Mouse (Mus musculus) G1E (cell line): ENCODE data around the gene Gstm3. TPM values are rescaled to one million over a fixed set of nuclear protein-coding genes. Genes with fewer than 3 reads are reported as not detected.
"Not testable (repeated sequence)": the region's sequence is repeated elsewhere in the genome, so short reads cannot be mapped to it uniquely, and the experiment has no call there.

Experiments used
- ATAC-seq: 2 replicates; pipeline ENCODE4 v1.8.0; 2016; ENCODE audit warnings: mild to moderate bottlenecking; ENCODE audit not compliant: insufficient number of reproducible peaks, poor library complexity, low FRiP score, severe bottlenecking; ENCODE audit errors: extremely low read depth
- DNase-seq: peaks from one replicate; pipeline ENCODE4 v3.0.0; 2012; ENCODE audit warnings: low spot score
- H3K27me3 ChIP-seq: 2 replicates; pipeline ENCODE4 v1.6.1; 2012; ENCODE audit warnings: mild to moderate bottlenecking, low read length, inconsistent platforms; ENCODE audit not compliant: insufficient read depth
- H3K36me3 ChIP-seq: replicated peaks from 2 replicates; pipeline ENCODE3; 2012; ENCODE audit warnings: mild to moderate bottlenecking, inconsistent platforms
- H3K4me1 ChIP-seq: 2 replicates; pipeline ENCODE4 v1.6.1; 2012; ENCODE audit warnings: low read depth, low read length, inconsistent platforms, mixed read lengths; ENCODE audit not compliant: insufficient read depth
- H3K4me3 ChIP-seq: 2 replicates; pipeline ENCODE4 v1.5.1; 2012; ENCODE audit warnings: low read depth, mild to moderate bottlenecking, inconsistent platforms, low read length, moderate library complexity, mixed read lengths
- H3K9me3 ChIP-seq: replicated peaks from 2 replicates; pipeline ENCODE4 v1.6.1; 2012; ENCODE audit warnings: inconsistent platforms
- CTCF ChIP-seq: IDR thresholded peaks from 2 replicates; pipeline ENCODE4 v1.5.1; 2012; ENCODE audit warnings: low read depth, low read length, inconsistent platforms, mixed read lengths
- GATA1 ChIP-seq: IDR thresholded peaks from 2 replicates; pipeline ENCODE4 v1.6.1; 2012; ENCODE audit warnings: borderline replicate concordance, low read length, inconsistent platforms, mixed read lengths
- GATA2 ChIP-seq: IDR thresholded peaks from 2 replicates; pipeline ENCODE4 v1.6.1; 2012; ENCODE audit warnings: low read depth, low read length, inconsistent platforms, borderline replicate concordance
- POLR2AphosphoS5 ChIP-seq: IDR thresholded peaks from 2 replicates; pipeline ENCODE4 v1.6.1; 2012; ENCODE audit warnings: low read depth, low read length, inconsistent platforms; ENCODE audit not compliant: insufficient replicate concordance
- TAL1 ChIP-seq: conservative IDR thresholded peaks from 2 replicates; pipeline ENCODE4 v1.6.1; 2012; ENCODE audit warnings: low read depth, low read length, inconsistent platforms, mixed read lengths
- polyA plus RNA-seq: library from polyadenylated mRNA; stranded (reverse); fragments of >175 nt; gene quantifications from 2 replicates; pipeline ENCODE4 v1.2.3, GENCODE M21; 2012
- total RNA-seq, 2 experiments: library from RNA; stranded (forward) in 1 of 2; stranded (reverse) in 1 of 2; fragments of 200-1000 nt in 1 of 2; fragments of >200 nt in 1 of 2; fragmentation: Nextera tagmentation in 1 of 2; gene quantifications; 2 replicates each; pipeline ENCODE4 v1.2.3; 2014 to 2017

Gene Gstm3
- total RNA-seq (2014; fragmentation: Nextera tagmentation) (not detected in 2 replicates), total RNA-seq (2017) (not detected in 2 replicates), polyA plus RNA-seq (not detected in 2 replicates)

DNA sequence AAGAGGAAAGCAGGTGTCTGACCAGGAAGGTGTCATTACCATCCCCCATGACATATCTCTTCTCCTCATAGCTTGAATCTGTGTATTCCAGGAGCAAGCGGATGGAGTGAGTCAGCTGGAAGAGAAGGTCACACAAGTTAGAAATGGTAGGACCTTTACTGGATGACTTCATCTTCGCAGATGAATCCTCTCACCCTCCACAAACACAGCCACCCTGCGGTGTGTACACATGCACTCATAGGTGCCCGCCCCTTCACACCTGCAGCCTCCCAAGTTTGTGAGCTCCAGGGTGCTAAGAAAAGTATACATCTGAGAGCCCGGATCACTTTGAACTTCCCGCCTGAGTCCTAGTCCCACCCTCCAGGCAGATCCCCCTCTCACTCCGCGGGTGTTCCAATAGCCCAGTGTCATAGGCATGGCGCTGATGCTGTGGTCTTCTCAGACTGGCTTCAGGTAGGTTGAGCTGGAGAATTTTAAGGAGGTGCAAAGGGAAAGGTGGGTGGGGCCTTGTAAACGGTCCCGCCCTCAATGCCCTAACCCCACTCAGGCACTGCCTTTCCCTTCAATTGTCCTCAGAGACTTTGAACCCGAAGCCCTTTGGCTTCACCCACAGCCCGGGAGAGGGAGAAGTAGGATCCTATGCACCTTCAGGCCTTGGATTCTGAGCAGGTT, at the start of gene Gstm3:
Gene Gstm3 (minus strand): TSS at position 560 of the 672 bp plus-strand sequence.
- peaks cover 4% of the 10 kb centered on the region; the same call in 1 of the 2 replicates for H3K27me3 ChIP-seq
- no peak for ATAC-seq

DNA sequence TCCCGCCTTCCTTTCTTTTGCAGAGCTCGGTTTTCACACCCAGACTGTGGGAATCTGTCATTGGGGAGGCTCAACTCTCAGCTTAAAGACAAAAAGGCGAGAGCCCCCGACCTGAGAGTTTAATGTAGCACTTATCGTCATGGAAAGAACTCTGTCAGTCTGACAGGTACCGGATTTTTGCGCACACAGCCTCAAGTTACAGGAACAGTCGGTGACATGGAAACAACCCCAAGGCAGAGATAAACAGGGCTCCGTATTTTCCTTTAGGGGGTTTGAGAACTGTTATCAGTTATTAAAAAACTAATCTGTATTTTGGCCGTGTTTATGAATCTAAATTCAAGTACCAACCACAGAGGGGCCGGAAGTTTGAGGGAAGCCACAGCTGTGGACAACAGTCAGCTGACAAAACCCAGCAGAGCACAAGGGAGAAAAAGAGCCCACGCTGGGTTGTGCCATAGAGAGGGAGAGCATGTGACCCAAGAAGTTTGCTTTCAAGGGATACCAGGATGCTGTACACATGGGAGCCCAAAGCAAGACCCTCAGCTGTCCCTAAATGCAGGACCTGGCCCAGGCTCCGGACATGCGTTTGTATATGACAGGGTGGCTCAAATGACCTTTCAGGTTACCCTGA, 49.2 kb upstream of the Gstm3 start:
- DNase-seq (no peak), ATAC-seq (no peak)
- no peaks in the 10 kb centered on the region for H3K9me3 ChIP-seq
- no peak for TF ChIP-seq POLR2AphosphoS5
- no peak for TF ChIP-seq GATA1
- no peak overlapping the region for H3K4me3 ChIP-seq
- H3K36me3 ChIP-seq, result no peaks in the 10 kb centered on the region
- H3K27me3 ChIP-seq, result peaks cover 54% of the 10 kb centered on the region
- peaks cover 8% of the 10 kb centered on the region for H3K4me1 ChIP-seq

More for the DNA sequence above, at the start of gene Gstm3:
- Histone ChIP-seq H3K4me3 (no peak within 1 kb of the TSS), H3K36me3 (no peaks in the 10 kb centered on the region), H3K9me3 (no peaks in the 10 kb centered on the region), H3K4me1 (peaks cover 14% of the 10 kb centered on the region)
- TF ChIP-seq CTCF, result no peak
- TF ChIP-seq GATA1, result no peak
- DNase-seq, result no peak

DNA sequence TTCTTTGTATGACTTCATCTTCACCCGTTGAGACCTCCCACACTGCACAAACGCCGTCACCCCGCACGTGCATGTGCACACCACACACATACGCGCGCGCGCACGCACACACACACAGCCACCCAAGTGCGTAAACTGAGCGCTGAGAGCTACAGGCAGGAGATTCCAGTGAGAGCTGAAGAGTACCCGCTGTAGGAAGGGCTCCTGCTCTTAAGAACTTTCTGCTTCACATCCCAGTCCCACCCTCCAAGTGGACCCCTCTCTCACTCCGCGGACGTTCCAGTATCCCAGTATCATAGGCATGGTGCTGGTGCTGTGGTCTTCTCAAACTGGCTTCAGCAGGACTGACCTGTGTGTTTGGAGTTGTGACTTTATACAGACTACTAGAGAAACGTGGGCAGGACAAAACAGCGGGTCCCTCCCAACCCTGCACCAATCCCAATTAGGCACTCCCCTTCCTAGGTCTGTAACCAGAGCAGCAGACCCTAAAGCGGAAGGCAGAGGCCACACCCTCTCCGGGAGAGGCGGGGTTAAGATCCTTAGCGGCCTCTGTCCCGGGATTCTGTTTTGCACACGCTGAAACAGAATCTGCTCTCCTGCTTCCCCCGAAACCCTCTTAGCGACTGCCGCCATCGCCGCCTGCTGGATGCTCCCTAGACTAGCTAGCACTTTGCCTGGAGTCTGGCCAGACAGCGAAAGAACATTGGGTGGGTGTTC, 48.5 kb upstream of the Gstm3 start, which contains the start of gene Gstm1:
Gene Gstm1 (minus strand): TSS at position 501 of the 717 bp plus-strand sequence.
- H3K27me3 ChIP-seq, result peaks cover 54% of the 10 kb centered on the region
- no peak for TF ChIP-seq TAL1
- no peak for TF ChIP-seq GATA1
- TF ChIP-seq POLR2AphosphoS5, result no peak
- TF ChIP-seq GATA2, result no peak
- no peak for TF ChIP-seq CTCF
- no peaks in the 10 kb centered on the region for H3K9me3 ChIP-seq
- no peaks in the 10 kb centered on the region for H3K36me3 ChIP-seq
- peaks cover 11% of the 10 kb centered on the region for H3K4me1 ChIP-seq
- no peak for DNase-seq
- ATAC-seq, result no peak
- H3K4me3 ChIP-seq, result no peak within 1 kb of the TSS

GRCm38 (mm10) chr3:108016468-108016867, 47.4 kb upstream of the Gstm3 start:
- peaks cover 52% of the 10 kb centered on the region for H3K27me3 ChIP-seq
- peaks cover 11% of the 10 kb centered on the region for H3K4me1 ChIP-seq
- not testable (repeated sequence) for H3K36me3 ChIP-seq, ATAC-seq, H3K9me3 ChIP-seq, H3K4me3 ChIP-seq, DNase-seq

DNA sequence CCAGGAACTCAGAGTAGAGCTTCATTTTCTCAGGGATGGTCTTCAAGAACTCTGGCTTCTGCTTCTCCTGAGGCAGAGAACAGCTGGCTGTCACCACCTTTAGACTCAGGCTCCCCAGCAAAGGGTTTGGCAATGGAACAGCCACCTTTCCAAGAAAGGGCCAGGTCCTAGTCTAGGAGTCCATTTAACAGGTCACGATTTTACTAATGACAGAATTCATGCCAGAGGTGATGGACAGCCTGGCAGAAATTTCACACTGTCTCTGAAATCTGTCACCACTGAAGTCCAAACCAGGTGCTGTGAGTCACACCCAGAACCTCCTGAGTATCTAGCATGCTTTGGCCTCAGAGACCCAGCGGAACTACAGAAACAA, 45.9 kb upstream of the Gstm3 start:
- no peak for DNase-seq
- Histone ChIP-seq H3K4me3 (no peak overlapping the region), H3K36me3 (no peaks in the 10 kb centered on the region), H3K4me1 (peaks cover 11% of the 10 kb centered on the region), H3K9me3 (no peaks in the 10 kb centered on the region), H3K27me3 (peaks cover 45% of the 10 kb centered on the region)
- no peak for TF ChIP-seq GATA2
- no peak for TF ChIP-seq TAL1
- TF ChIP-seq GATA1, result no peak
- TF ChIP-seq POLR2AphosphoS5, result no peak
- no peak for TF ChIP-seq CTCF
- ATAC-seq, result no peak

DNA sequence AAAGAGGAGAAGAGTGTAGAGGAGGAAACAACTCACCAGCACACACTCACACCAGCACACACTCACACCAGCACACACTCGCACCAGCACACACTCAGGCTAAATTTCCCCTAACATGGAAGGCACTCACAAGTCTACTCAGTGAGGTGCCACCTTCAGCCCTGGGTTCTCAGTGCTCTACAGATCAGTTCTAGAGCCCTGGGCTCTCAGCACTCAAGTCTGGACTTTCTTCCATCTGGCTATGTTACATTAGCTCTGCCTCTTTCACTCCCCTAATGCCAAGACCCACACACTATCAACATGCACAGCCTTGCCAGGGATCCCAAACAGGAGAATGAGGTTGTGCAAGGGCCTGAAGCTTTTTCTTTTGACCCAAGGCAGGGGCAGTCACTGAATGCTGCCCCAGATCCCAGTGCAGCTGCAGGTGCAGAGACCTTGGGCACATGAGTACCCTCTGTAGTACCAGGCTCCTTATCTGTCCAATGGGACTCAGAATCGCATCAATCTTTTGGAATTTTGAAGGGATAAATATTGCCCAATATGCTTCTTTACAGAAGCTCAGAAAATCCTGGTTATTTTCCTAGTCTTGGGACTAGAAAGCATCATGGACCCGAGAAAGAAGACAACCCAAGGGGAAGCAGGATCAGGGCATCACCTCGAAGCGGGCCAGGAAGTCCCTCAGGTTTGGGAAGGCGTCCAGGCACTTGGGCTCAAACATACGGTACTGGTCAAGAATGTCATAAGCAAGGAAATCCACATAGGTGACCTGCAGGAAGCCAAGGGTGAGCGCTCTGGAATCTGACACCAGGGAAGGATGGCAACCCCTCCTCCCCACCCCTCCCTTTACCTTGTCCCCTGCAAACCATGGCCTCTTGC, 45.3 kb upstream of the Gstm3 start:
- no peak for ATAC-seq
- H3K9me3 ChIP-seq, result no peaks in the 10 kb centered on the region
- no peaks in the 10 kb centered on the region for H3K36me3 ChIP-seq
- H3K4me3 ChIP-seq, result no peak overlapping the region
- peaks cover 43% of the 10 kb centered on the region for H3K27me3 ChIP-seq
- TF ChIP-seq POLR2AphosphoS5 (no peak), TAL1 (no peak), GATA2 (no peak)
- H3K4me1 ChIP-seq, result peaks cover 11% of the 10 kb centered on the region
- DNase-seq, result no peak
